10 mouse cellular contexts compared by ENCODE assay signal in the genomic region with DNA sequence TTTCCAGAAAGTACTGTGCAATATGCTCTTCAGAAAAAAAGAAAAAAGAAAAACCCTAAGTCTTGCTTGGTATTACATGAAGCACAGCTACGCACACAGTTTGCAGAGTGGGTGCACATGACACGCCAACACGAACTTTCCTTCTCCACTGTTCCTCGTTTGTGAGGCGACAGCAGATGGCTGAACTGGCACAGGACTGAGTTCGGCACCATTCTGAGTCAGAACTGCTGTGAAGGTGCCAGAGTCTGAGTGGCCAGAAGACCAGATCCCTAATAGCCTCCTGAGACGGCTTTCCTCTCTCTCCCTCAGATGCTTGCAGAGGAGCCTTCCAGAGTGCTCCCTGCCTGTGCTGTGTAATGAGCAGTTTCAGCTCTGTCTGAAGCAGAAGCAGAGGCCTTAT.
DNase-seq lines count a peak whose midpoint lies in the region; ATAC-seq and TF ChIP-seq lines count a peak whose summit lies in the region.
"Had no signal": no experiment of that assay in that cellular context is flagged by ENCODE, and none has a peak within 500 bp of the region (broad histone marks: within the 10 kb centered on the region; RNA-seq: fewer than 3 reads in every experiment).

No protein-coding gene starts in this region.

- H3K4me2 ChIP-seq in hindbrain, embryonic 16.5 days (ENCODE audit: low read length), result no peak overlapping the region
- H3K4me2 ChIP-seq: liver, embryonic 12.5 days had no signal

- 66% methylated on average over 7 of the region's 7 CpGs for WGBS in hindbrain, embryonic 16.5 days

- no peak overlapping the region for H3K27ac ChIP-seq in gastrocnemius, adult 2 months
- H3K27ac ChIP-seq in cortical plate, adult 2 months (ENCODE audit: insufficient read depth, low read length), result no peak overlapping the region
- H3K27ac ChIP-seq in hindbrain, embryonic 16.5 days (ENCODE audit: low read depth, low read length), result no peak overlapping the region
- H3K27ac ChIP-seq: hindbrain, embryonic 10.5 days; liver, embryonic 12.5 days had no signal

- H3K27me3 ChIP-seq in hindbrain, embryonic 16.5 days (replicated peaks; ENCODE audit: control insufficient read depth, insufficient read depth, low read length), result no peaks in the 10 kb centered on the region
- H3K27me3 ChIP-seq: liver, embryonic 12.5 days had no signal

- H3K9me3 ChIP-seq in hindbrain, embryonic 16.5 days (ENCODE audit: control insufficient read depth, low read length), result no peaks in the 10 kb centered on the region
- H3K9me3 ChIP-seq: hindbrain, embryonic 10.5 days; liver, embryonic 12.5 days had no signal

- TF ChIP-seq CTCF in gastrocnemius, adult 2 months (IDR thresholded peaks at IDR 0.05), result no peak
- TF ChIP-seq CTCF in cortical plate, adult 2 months (IDR thresholded peaks at IDR 0.05; ENCODE audit: extremely low read depth, insufficient read depth, low read length), result no peak

- H3K4me1 ChIP-seq in cortical plate, adult 2 months (ENCODE audit: control insufficient read depth, insufficient read depth, low read length), result peaks cover 9% of the 10 kb centered on the region; the same call in 1 of the 2 replicates
- no peaks in the 10 kb centered on the region for H3K4me1 ChIP-seq in hindbrain, embryonic 16.5 days (ENCODE audit: control insufficient read depth, insufficient read depth, low read depth, low read length)
- H3K4me1 ChIP-seq: hindbrain, embryonic 10.5 days; liver, embryonic 12.5 days had no signal

- no peak for ATAC-seq in hindbrain, embryonic 16.5 days
- ATAC-seq: liver, embryonic 12.5 days had no signal

- peak; percentile 30 for DNase-seq in gastrocnemius, adult 2 months
- no peak for DNase-seq in gastrocnemius, postnatal 4 days (ENCODE audit: low spot score in 2 of 2)
- DNase-seq in layer of hippocampus, adult 8-10 months (ENCODE audit: low spot score in 2 of 2), result peak; percentile 87 to 90
- DNase-seq in right cerebral cortex, adult 2 months (ENCODE audit: low spot score in 2 of 2), result peak; percentile 85 to 87
- no peak for DNase-seq in spleen, postnatal 36 days (ENCODE audit: low spot score in 2 of 2)
- DNase-seq in retina, postnatal 1 day, result no peak

- H3K36me3 ChIP-seq in hindbrain, embryonic 16.5 days (ENCODE audit: control insufficient read depth, insufficient read depth, low read length), result no peaks in the 10 kb centered on the region
- H3K36me3 ChIP-seq: hindbrain, embryonic 10.5 days; liver, embryonic 12.5 days had no signal

- intact Hi-C loops in gastrocnemius, adult 2 months (cut with DNase I), result no loop called here

- 0 out of 2 replicates have a peak, but pooled peaks have one; percentile 22 for TF ChIP-seq POLR2A in cortical plate, adult 2 months (IDR thresholded peaks at IDR 0.05; ENCODE audit: extremely low read depth, insufficient read depth, low read length)

- H3K9ac ChIP-seq in hindbrain, embryonic 16.5 days (ENCODE audit: low read depth, low read length), result no peak overlapping the region
- H3K9ac ChIP-seq: liver, embryonic 12.5 days had no signal

- H3K4me3 ChIP-seq in gastrocnemius, adult 2 months, result no peak overlapping the region
- H3K4me3 ChIP-seq in cortical plate, adult 2 months (ENCODE audit: insufficient read depth, low read length), result no peak overlapping the region
- no peak overlapping the region for H3K4me3 ChIP-seq in hindbrain, embryonic 16.5 days (ENCODE audit: low read length)
- H3K4me3 ChIP-seq: hindbrain, embryonic 10.5 days; liver, embryonic 12.5 days had no signal

Comparison
In these comparisons a context has a peak if more than half of its experiments do, and no peak if none do; other contexts are left out.
1. DNase-seq: peak in gastrocnemius, adult 2 months (single experiment), layer of hippocampus, adult 8-10 months (2 of 2) and right cerebral cortex, adult 2 months (2 of 2); none in gastrocnemius, postnatal 4 days (0 of 2), spleen, postnatal 36 days (0 of 2) and retina, postnatal 1 day (single experiment).